ENCODE assay signal across 8 mouse cellular contexts in genomic region chr8:123981674-123982073, GRCm38 (mm10). TPM values are rescaled to one million over a fixed set of nuclear protein-coding genes. Genes with fewer than 3 reads are reported as not detected.
DNase-seq lines count a peak whose midpoint lies in the region; ATAC-seq lines count a peak whose summit lies in the region.

No protein-coding gene starts in this region.

- no peaks in the 10 kb centered on the region for H3K9me3 ChIP-seq in kidney, embryonic 14.5 days (ENCODE audit: control insufficient read depth, low read length)
- no peaks in the 10 kb centered on the region for H3K9me3 ChIP-seq in embryonic facial prominence, embryonic 11.5 days (replicated peaks; ENCODE audit: control insufficient read depth, low read length)
- no peaks in the 10 kb centered on the region for H3K9me3 ChIP-seq in hindbrain, embryonic 14.5 days (ENCODE audit: control insufficient read depth, low read length)

- H3K36me3 ChIP-seq in kidney, embryonic 14.5 days (ENCODE audit: control insufficient read depth, insufficient read depth, low read length): no peaks in the 10 kb centered on the region
- H3K36me3 ChIP-seq in embryonic facial prominence, embryonic 11.5 days (replicated peaks; ENCODE audit: control insufficient read depth, insufficient read depth, low read depth, low read length): no peaks in the 10 kb centered on the region
- no peaks in the 10 kb centered on the region for H3K36me3 ChIP-seq in hindbrain, embryonic 14.5 days (replicated peaks; ENCODE audit: control insufficient read depth, insufficient read depth)

- no peak overlapping the region for H3K27ac ChIP-seq in kidney, embryonic 14.5 days (ENCODE audit: low read depth, low read length)
- no peak overlapping the region for H3K27ac ChIP-seq in embryonic facial prominence, embryonic 11.5 days (replicated peaks; ENCODE audit: low read depth, low read length)
- H3K27ac ChIP-seq in hindbrain, embryonic 14.5 days: no peak overlapping the region

- no peak for ATAC-seq in kidney, embryonic 14.5 days (ENCODE audit: low FRiP score, low TSS enrichment)
- no peak for ATAC-seq in embryonic facial prominence, embryonic 11.5 days (replicated peaks; ENCODE audit: insufficient number of reproducible peaks, low FRiP score, low TSS enrichment, low read depth)
- no peak for ATAC-seq in hindbrain, embryonic 14.5 days (ENCODE audit: low FRiP score)
- no peak for ATAC-seq in activated CD4-positive, CD25-positive, alpha-beta regulatory T cell, adult 4 months

- 0 out of 2 replicates have a peak overlapping the region, but pooled peaks have one; percentile 80 for H3K9ac ChIP-seq in kidney, embryonic 14.5 days (ENCODE audit: low read depth, low read length)
- no peak overlapping the region; the same call in 1 of the 2 replicates for H3K9ac ChIP-seq in embryonic facial prominence, embryonic 11.5 days (replicated peaks; ENCODE audit: low read length)
- peak overlapping the region; percentile 88 for H3K9ac ChIP-seq in hindbrain, embryonic 14.5 days

- H3K4me2 ChIP-seq in kidney, embryonic 14.5 days (replicated peaks; ENCODE audit: low read depth, low read length): peak overlapping the region; percentile 94
- H3K4me2 ChIP-seq in embryonic facial prominence, embryonic 11.5 days (ENCODE audit: low read depth, low read length): no peak overlapping the region; the same call in 1 of the 2 replicates
- H3K4me2 ChIP-seq in hindbrain, embryonic 14.5 days (replicated peaks): peak overlapping the region; percentile 95

- H3K4me3 ChIP-seq in kidney, embryonic 14.5 days (ENCODE audit: low read length): peak overlapping the region; percentile 85; the same call in 1 of the 2 replicates
- peak overlapping the region; percentile 6; the same call in 1 of the 2 replicates for H3K4me3 ChIP-seq in embryonic facial prominence, embryonic 11.5 days (ENCODE audit: low read depth, low read length)
- H3K4me3 ChIP-seq in hindbrain, embryonic 14.5 days (replicated peaks; ENCODE audit: low read length): peak overlapping the region; percentile 89

- H3K4me1 ChIP-seq in kidney, embryonic 14.5 days (ENCODE audit: control insufficient read depth, insufficient read depth, low read length): 0 out of 2 replicates have a peak, but pooled peaks cover 7% of the 10 kb centered on the region
- no peaks in the 10 kb centered on the region for H3K4me1 ChIP-seq in embryonic facial prominence, embryonic 11.5 days (ENCODE audit: control insufficient read depth, insufficient read depth, low read length)
- H3K4me1 ChIP-seq in hindbrain, embryonic 14.5 days (replicated peaks; ENCODE audit: control insufficient read depth, insufficient read depth, low read length): peaks cover 10% of the 10 kb centered on the region

- H3K27me3 ChIP-seq in kidney, embryonic 14.5 days (ENCODE audit: control insufficient read depth, insufficient read depth, low read length): no peaks in the 10 kb centered on the region
- H3K27me3 ChIP-seq in embryonic facial prominence, embryonic 11.5 days (ENCODE audit: control insufficient read depth, insufficient read depth, low read length): no peaks in the 10 kb centered on the region
- no peaks in the 10 kb centered on the region for H3K27me3 ChIP-seq in hindbrain, embryonic 14.5 days (ENCODE audit: control insufficient read depth, insufficient read depth, low read length)

- 24% methylated on average over 4 of the region's 4 CpGs for WGBS in kidney, embryonic 14.5 days
- WGBS in embryonic facial prominence, embryonic 11.5 days: 56% methylated on average over 4 of the region's 4 CpGs
- 42% methylated on average over 4 of the region's 4 CpGs for WGBS in hindbrain, embryonic 14.5 days

- DNase-seq in kidney, adult 11 months: no peak
- no peak for DNase-seq in embryonic facial prominence, embryonic 11.5 days (ENCODE audit: low spot score)
- DNase-seq in hindbrain, embryonic 14.5 days (ENCODE audit: low spot score): no peak
- peak; percentile 20 for DNase-seq in liver
- DNase-seq in right cerebral cortex, postnatal 4 days: peak; percentile 34
- no peak for DNase-seq in gastrocnemius, adult 8-10 months (ENCODE audit: low spot score in 2 of 2)

RNA-seq across cellular contexts. Expression of gene Abcb10, which starts 1.2 kb away (rescaled TPM):
- 9.1 and 17.1 TPM in 2 replicates for polyA plus RNA-seq in kidney, embryonic 14.5 days (2014; fragmentation: Nextera tagmentation; extraction: Ambion mirVana)
- polyA plus RNA-seq in embryonic facial prominence, embryonic 11.5 days (2014; fragmentation: Nextera tagmentation; extraction: Ambion mirVana): 18.8 TPM in 2 replicates
- polyA plus RNA-seq in hindbrain, embryonic 14.5 days (2014; fragmentation: Nextera tagmentation; extraction: Ambion mirVana): 19.7 and 21.5 TPM in 2 replicates
- total RNA-seq in gastrocnemius, adult 8-10 months (2022): 10 to 100 TPM; 17.4 to 19.4 (median 18.9) TPM
- 1 to 10 TPM in 1 of 2 experiments, under 1 TPM in 1; 0.69 to 2.0 TPM for polyA plus RNA-seq in activated CD4-positive, CD25-positive, alpha-beta regulatory T cell, adult 4 months (2017; shearing (Covaris generic))

RNA-seq across cellular contexts. Expression of gene Nup133, which starts 32.6 kb away (rescaled TPM):
- polyA plus RNA-seq in kidney, embryonic 14.5 days (2014; fragmentation: Nextera tagmentation; extraction: Ambion mirVana): 31.8 and 55.0 TPM in 2 replicates
- polyA plus RNA-seq in embryonic facial prominence, embryonic 11.5 days (2014; fragmentation: Nextera tagmentation; extraction: Ambion mirVana): 55.2 and 63.0 TPM in 2 replicates
- 26.5 and 26.8 TPM in 2 replicates for polyA plus RNA-seq in hindbrain, embryonic 14.5 days (2014; fragmentation: Nextera tagmentation; extraction: Ambion mirVana)
- 10 to 100 TPM in 2 of 4 experiments, 1 to 10 TPM in 2; 8.2 to 13.3 (median 11.2) TPM for total RNA-seq in gastrocnemius, adult 8-10 months (2022)
- polyA plus RNA-seq in activated CD4-positive, CD25-positive, alpha-beta regulatory T cell, adult 4 months (2017; shearing (Covaris generic)): 10 to 100 TPM in 1 of 2 experiments, 1 to 10 TPM in 1; 6.4 to 10.2 TPM

RNA-seq across cellular contexts. Expression of gene Taf5l, which starts 39.5 kb away (rescaled TPM):
- polyA plus RNA-seq in kidney, embryonic 14.5 days (2014; fragmentation: Nextera tagmentation; extraction: Ambion mirVana): 29.6 and 53.3 TPM in 2 replicates
- 45.1 TPM in 2 replicates for polyA plus RNA-seq in embryonic facial prominence, embryonic 11.5 days (2014; fragmentation: Nextera tagmentation; extraction: Ambion mirVana)
- polyA plus RNA-seq in hindbrain, embryonic 14.5 days (2014; fragmentation: Nextera tagmentation; extraction: Ambion mirVana): 24.2 and 25.7 TPM in 2 replicates
- 10 to 100 TPM; 13.0 to 16.3 (median 14.8) TPM for total RNA-seq in gastrocnemius, adult 8-10 months (2022)
- 10 to 100 TPM; 12.0 to 13.7 TPM for polyA plus RNA-seq in activated CD4-positive, CD25-positive, alpha-beta regulatory T cell, adult 4 months (2017; shearing (Covaris generic))

RNA-seq across cellular contexts. Expression of gene Urb2, which starts 39.6 kb away (rescaled TPM):
- polyA plus RNA-seq in kidney, embryonic 14.5 days (2014; fragmentation: Nextera tagmentation; extraction: Ambion mirVana): 4.8 and 10.2 TPM in 2 replicates
- polyA plus RNA-seq in embryonic facial prominence, embryonic 11.5 days (2014; fragmentation: Nextera tagmentation; extraction: Ambion mirVana): 6.7 and 7.2 TPM in 2 replicates
- polyA plus RNA-seq in hindbrain, embryonic 14.5 days (2014; fragmentation: Nextera tagmentation; extraction: Ambion mirVana): 4.9 and 5.5 TPM in 2 replicates
- total RNA-seq in gastrocnemius, adult 8-10 months (2022): 1 to 10 TPM; 5.7 to 7.4 (median 6.5) TPM
- 1 to 10 TPM; 4.4 to 5.7 TPM for polyA plus RNA-seq in activated CD4-positive, CD25-positive, alpha-beta regulatory T cell, adult 4 months (2017; shearing (Covaris generic))

Comparison
In these comparisons a context has a peak if more than half of its experiments do, and no peak if none do; other contexts are left out.
1. H3K4me3 ChIP-seq: peak in every context shown above with its lines; median percentile 89 in hindbrain, embryonic 14.5 days; 85 in kidney, embryonic 14.5 days; 6 in embryonic facial prominence, embryonic 11.5 days.
2. DNase-seq: peak in liver (single experiment) and right cerebral cortex, postnatal 4 days (single experiment); none in kidney, adult 11 months (single experiment), embryonic facial prominence, embryonic 11.5 days (single experiment), hindbrain, embryonic 14.5 days (single experiment) and gastrocnemius, adult 8-10 months (0 of 2).